Mouse (Mus musculus): ENCODE measurements at regions not wholly inside any gene's neighbourhood (a gene's known extent, or its start where the extent isn't known, plus 50 kb on each side); places are given as distances from the start of the nearest gene placed in this dataset.
"Not testable (repeated sequence)": the region's sequence is repeated elsewhere in the genome, so short reads cannot be mapped to it uniquely, and the experiment has no call there.

GRCm38 (mm10) chr12:39634337-39634736 is 403.5 kb downstream of the Arl4a start:
- Histone ChIP-seq H3K79me2 (ENCODE audit: control insufficient read depth, insufficient read depth) (no peaks in the 10 kb centered on the region), H3K36me3 (ENCODE audit: control insufficient read depth, insufficient read depth) (no peaks in the 10 kb centered on the region), H3K27me3 (ENCODE audit: control insufficient read depth, insufficient read depth, insufficient read length) (no peaks in the 10 kb centered on the region), H3K4me3 (no peak overlapping the region), H3K4me2 (ENCODE audit: low read depth) (peak overlapping the region; percentile 48), H3ac (ENCODE audit: control insufficient read depth, insufficient read length) (no peak overlapping the region)
- TF ChIP-seq TCF12 (IDR thresholded peaks at IDR 0.05; ENCODE audit: insufficient read depth, poor library complexity, severe bottlenecking) (peak; percentile 7), POLR2A (IDR thresholded peaks at IDR 0.05; ENCODE audit: insufficient read length, low read depth) (no peak), E2F4 (IDR thresholded peaks at IDR 0.05; ENCODE audit: insufficient read depth) (no peak), MYOD1 (IDR thresholded peaks at IDR 0.05; ENCODE audit: control insufficient read depth in 1 of 3, insufficient read length in 2 of 3, low read depth in 2 of 3) (peak in 2 of 3 experiments; percentile 47 to 56)

GRCm38 (mm10) chr12:39621266-39621665 is 416.6 kb downstream of the Arl4a start:
- H3K4me2 ChIP-seq (ENCODE audit: low read depth): no peak overlapping the region
- H3K4me3 ChIP-seq: no peak overlapping the region
- TF ChIP-seq E2F4 (IDR thresholded peaks at IDR 0.05; ENCODE audit: insufficient read depth): no peak
- no peak for TF ChIP-seq MAX (IDR thresholded peaks at IDR 0.05; ENCODE audit: low read depth)
- no peak for TF ChIP-seq MYOD1 (IDR thresholded peaks at IDR 0.05; ENCODE audit: control insufficient read depth in 1 of 3, insufficient read length in 2 of 3, low read depth in 2 of 3)
- TF ChIP-seq CEBPB (IDR thresholded peaks at IDR 0.05; ENCODE audit: insufficient read depth, poor library complexity, severe bottlenecking): no peak
- TF ChIP-seq POLR2AphosphoS2 (IDR thresholded peaks at IDR 0.05; ENCODE audit: insufficient read length, low read depth): no peak
- TF ChIP-seq SRF (IDR thresholded peaks at IDR 0.05; ENCODE audit: control insufficient read depth, insufficient read length, low read depth): no peak
- no peak for TF ChIP-seq TCF12 (IDR thresholded peaks at IDR 0.05; ENCODE audit: insufficient read depth, poor library complexity, severe bottlenecking)
- no peak for TF ChIP-seq POLR2A (IDR thresholded peaks at IDR 0.05; ENCODE audit: insufficient read length, low read depth)
- TF ChIP-seq USF1 (IDR thresholded peaks at IDR 0.05; ENCODE audit: low read depth): no peak
- TF ChIP-seq TCF3 (IDR thresholded peaks at IDR 0.05; ENCODE audit: insufficient read length, low read depth): no peak
- TF ChIP-seq REST (IDR thresholded peaks at IDR 0.05; ENCODE audit: insufficient read depth, insufficient read length): no peak
- no peaks in the 10 kb centered on the region for H3K36me3 ChIP-seq (ENCODE audit: control insufficient read depth, insufficient read depth)
- H3K27me3 ChIP-seq (ENCODE audit: control insufficient read depth, insufficient read depth, insufficient read length): no peaks in the 10 kb centered on the region
- no peak overlapping the region for H3ac ChIP-seq (ENCODE audit: control insufficient read depth, insufficient read length)
- no peaks in the 10 kb centered on the region for H3K79me2 ChIP-seq (ENCODE audit: control insufficient read depth, insufficient read depth)

GRCm38 (mm10) chr12:39605289-39605688 is 432.5 kb downstream of the Arl4a start:
- Histone ChIP-seq H3K4me3 (no peak overlapping the region), H3K4me2 (ENCODE audit: low read depth) (no peak overlapping the region), H3ac (ENCODE audit: control insufficient read depth, insufficient read length) (no peak overlapping the region), H3K27me3 (ENCODE audit: control insufficient read depth, insufficient read depth, insufficient read length) (no peaks in the 10 kb centered on the region), H3K79me2 (ENCODE audit: control insufficient read depth, insufficient read depth) (no peaks in the 10 kb centered on the region), H3K36me3 (ENCODE audit: control insufficient read depth, insufficient read depth) (no peaks in the 10 kb centered on the region)
- TF ChIP-seq MYOD1 (IDR thresholded peaks at IDR 0.05; ENCODE audit: control insufficient read depth in 1 of 3, insufficient read length in 2 of 3, low read depth in 2 of 3) (no peak), E2F4 (IDR thresholded peaks at IDR 0.05; ENCODE audit: insufficient read depth) (no peak), CEBPB (IDR thresholded peaks at IDR 0.05; ENCODE audit: insufficient read depth, poor library complexity, severe bottlenecking) (no peak), USF1 (IDR thresholded peaks at IDR 0.05; ENCODE audit: low read depth) (no peak), POLR2A (IDR thresholded peaks at IDR 0.05; ENCODE audit: insufficient read length, low read depth) (no peak), MYOG (IDR thresholded peaks at IDR 0.05; ENCODE audit: control insufficient read depth in 1 of 3, insufficient read depth in 1 of 3, insufficient read length in 2 of 3, low read depth in 2 of 3) (no peak), REST (IDR thresholded peaks at IDR 0.05; ENCODE audit: insufficient read depth, insufficient read length) (no peak), TCF12 (IDR thresholded peaks at IDR 0.05; ENCODE audit: insufficient read depth, poor library complexity, severe bottlenecking) (no peak), POLR2AphosphoS2 (IDR thresholded peaks at IDR 0.05; ENCODE audit: insufficient read length, low read depth) (no peak), TCF3 (IDR thresholded peaks at IDR 0.05; ENCODE audit: insufficient read length, low read depth) (no peak), SRF (IDR thresholded peaks at IDR 0.05; ENCODE audit: control insufficient read depth, insufficient read length, low read depth) (no peak), MAX (IDR thresholded peaks at IDR 0.05; ENCODE audit: low read depth) (no peak)

- TF ChIP-seq POLR2AphosphoS2 (IDR thresholded peaks at IDR 0.05; ENCODE audit: insufficient read length, low read depth) (no peak), REST (IDR thresholded peaks at IDR 0.05; ENCODE audit: insufficient read depth, insufficient read length) (no peak), MAX (IDR thresholded peaks at IDR 0.05; ENCODE audit: low read depth) (no peak), MYOG (IDR thresholded peaks at IDR 0.05; ENCODE audit: control insufficient read depth in 1 of 3, insufficient read depth in 1 of 3, insufficient read length in 2 of 3, low read depth in 2 of 3) (no peak), USF1 (IDR thresholded peaks at IDR 0.05; ENCODE audit: low read depth) (no peak), TCF3 (IDR thresholded peaks at IDR 0.05; ENCODE audit: insufficient read length, low read depth) (no peak), CEBPB (IDR thresholded peaks at IDR 0.05; ENCODE audit: insufficient read depth, poor library complexity, severe bottlenecking) (no peak), POLR2A (IDR thresholded peaks at IDR 0.05; ENCODE audit: insufficient read length, low read depth) (no peak), SRF (IDR thresholded peaks at IDR 0.05; ENCODE audit: control insufficient read depth, insufficient read length, low read depth) (no peak), MYOD1 (IDR thresholded peaks at IDR 0.05; ENCODE audit: control insufficient read depth in 1 of 3, insufficient read length in 2 of 3, low read depth in 2 of 3) (no peak)
- Histone ChIP-seq H3K4me3 (no peak overlapping the region), H3K4me2 (ENCODE audit: low read depth) (no peak overlapping the region), H3ac (ENCODE audit: control insufficient read depth, insufficient read length) (no peak overlapping the region), H3K79me2 (ENCODE audit: control insufficient read depth, insufficient read depth) (no peaks in the 10 kb centered on the region), H3K27me3 (ENCODE audit: control insufficient read depth, insufficient read depth, insufficient read length) (no peaks in the 10 kb centered on the region), H3K36me3 (ENCODE audit: control insufficient read depth, insufficient read depth) (no peaks in the 10 kb centered on the region)
Observed at GRCm38 (mm10) chr12:39604723-39605122, 433.1 kb downstream of the Arl4a start.

- Histone ChIP-seq H3ac (ENCODE audit: control insufficient read depth, insufficient read length) (no peak overlapping the region), H3K4me2 (ENCODE audit: low read depth) (no peak overlapping the region), H3K79me2 (ENCODE audit: control insufficient read depth, insufficient read depth) (no peaks in the 10 kb centered on the region), H3K36me3 (ENCODE audit: control insufficient read depth, insufficient read depth) (no peaks in the 10 kb centered on the region), H3K4me3 (no peak overlapping the region), H3K27me3 (ENCODE audit: control insufficient read depth, insufficient read depth, insufficient read length) (no peaks in the 10 kb centered on the region)
- TF ChIP-seq E2F4 (IDR thresholded peaks at IDR 0.05; ENCODE audit: insufficient read depth) (no peak), MYOG (IDR thresholded peaks at IDR 0.05; ENCODE audit: control insufficient read depth in 1 of 3, insufficient read depth in 1 of 3, insufficient read length in 2 of 3, low read depth in 2 of 3) (no peak), MYOD1 (IDR thresholded peaks at IDR 0.05; ENCODE audit: control insufficient read depth in 1 of 3, insufficient read length in 2 of 3, low read depth in 2 of 3) (no peak), TCF3 (IDR thresholded peaks at IDR 0.05; ENCODE audit: insufficient read length, low read depth) (no peak), USF1 (IDR thresholded peaks at IDR 0.05; ENCODE audit: low read depth) (no peak), REST (IDR thresholded peaks at IDR 0.05; ENCODE audit: insufficient read depth, insufficient read length) (no peak), TCF12 (IDR thresholded peaks at IDR 0.05; ENCODE audit: insufficient read depth, poor library complexity, severe bottlenecking) (no peak)
Observed at GRCm38 (mm10) chr12:39594726-39595125, 443.1 kb downstream of the Arl4a start.

- not testable (repeated sequence) for H3K4me2 ChIP-seq (ENCODE audit: low read depth); H3ac ChIP-seq (ENCODE audit: control insufficient read depth, insufficient read length); H3K36me3 ChIP-seq (ENCODE audit: control insufficient read depth, insufficient read depth); H3K79me2 ChIP-seq (ENCODE audit: control insufficient read depth, insufficient read depth); H3K4me3 ChIP-seq; H3K27me3 ChIP-seq (ENCODE audit: control insufficient read depth, insufficient read depth, insufficient read length)
Observed at GRCm38 (mm10) chr12:39593781-39594180, 444.0 kb downstream of the Arl4a start.
